Mouse (Mus musculus) embryonic fibroblast, embryonic 13.5 days (primary cell): Measurements from ENCODE around the gene Cd302.

Source experiments
- CTCF ChIP-seq: IDR thresholded peaks from 2 replicates; pipeline ENCODE4 v1.5.1; 2011; ENCODE audit warnings: mild to moderate bottlenecking, control low read depth, low read length, moderate library complexity, borderline replicate concordance; ENCODE audit not compliant: insufficient read depth
- POLR2A ChIP-seq: IDR thresholded peaks from 2 replicates; pipeline ENCODE4 v1.6.1; 2011; ENCODE audit warnings: low read depth, mild to moderate bottlenecking, control low read depth, low read length, moderate library complexity

DNA sequence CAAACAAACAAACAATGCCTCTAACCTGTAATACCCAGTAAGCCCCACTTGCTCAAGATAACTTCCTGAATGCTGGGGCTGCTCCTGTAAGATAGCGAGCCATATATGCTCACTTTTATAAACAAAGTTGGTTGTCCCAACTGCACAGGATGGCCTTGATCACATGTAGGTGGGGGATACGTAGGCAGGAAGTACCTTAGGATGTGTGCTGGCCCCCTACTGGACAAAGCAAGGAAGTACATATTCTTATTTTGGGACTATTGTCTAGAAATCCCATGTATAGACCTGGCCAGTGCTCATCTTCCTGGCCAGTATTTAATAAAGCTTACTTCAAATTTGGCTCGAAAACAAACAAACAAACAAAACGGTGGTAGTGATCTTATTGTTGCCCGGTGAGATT, 39.1 kb upstream of the Cd302 start:
- TF ChIP-seq CTCF (no peak), POLR2A (no peak)
